Mouse (Mus musculus): ENCODE measurements around the gene Upb1. TPM values are rescaled to one million over a fixed set of nuclear protein-coding genes. Genes with fewer than 3 reads are reported as not detected.

Upb1 gene
- polyA plus RNA-seq, 1 experiment from 2014 or later = not detected

- ATAC-seq (replicated peaks; ENCODE audit: low FRiP score) = no peak
- no peak for DNase-seq (ENCODE audit: low spot score)
- peaks cover 4% of the 10 kb centered on the region for H3K4me1 ChIP-seq (replicated peaks; ENCODE audit: control insufficient read depth, insufficient read depth, low read length)
- H3K9me3 ChIP-seq (ENCODE audit: control insufficient read depth, low read length) = no peaks in the 10 kb centered on the region
- no peak overlapping the region for H3K4me3 ChIP-seq (ENCODE audit: low read depth, low read length)
- WGBS = 63% methylated on average over 27 of the region's 27 CpGs
- H3K27ac ChIP-seq (ENCODE audit: low read depth, low read length) = no peak overlapping the region
- no peak overlapping the region; the same call in 1 of the 2 replicates for H3K9ac ChIP-seq (ENCODE audit: low read length)
- H3K27me3 ChIP-seq (ENCODE audit: control insufficient read depth, insufficient read depth, low read length) = no peaks in the 10 kb centered on the region
- no peak overlapping the region for H3K4me2 ChIP-seq (ENCODE audit: low read depth, low read length, severe bottlenecking)
- H3K36me3 ChIP-seq (ENCODE audit: control insufficient read depth, insufficient read depth, low read length) = no peaks in the 10 kb centered on the region
Measured at GRCm38 (mm10) chr10:75412114-75413103, 11.5 kb downstream of the Upb1 start.

GRCm38 (mm10) chr10:75414925-75415324 lies 14.0 kb downstream of the Upb1 start:
- H3K27me3 ChIP-seq (ENCODE audit: control insufficient read depth, insufficient read depth, low read length) = no peaks in the 10 kb centered on the region
- H3K4me1 ChIP-seq (replicated peaks; ENCODE audit: control insufficient read depth, insufficient read depth, low read length) = peaks cover 4% of the 10 kb centered on the region
- no peak overlapping the region for H3K4me2 ChIP-seq (ENCODE audit: low read depth, low read length, severe bottlenecking)
- no peak for ATAC-seq (replicated peaks; ENCODE audit: low FRiP score)
- H3K36me3 ChIP-seq (ENCODE audit: control insufficient read depth, insufficient read depth, low read length) = no peaks in the 10 kb centered on the region
- 86% methylated on average over 7 of the region's 7 CpGs for WGBS
- H3K9me3 ChIP-seq (ENCODE audit: control insufficient read depth, low read length) = no peaks in the 10 kb centered on the region
- DNase-seq (ENCODE audit: low spot score) = no peak
- H3K9ac ChIP-seq (ENCODE audit: low read length) = no peak overlapping the region
- no peak overlapping the region for H3K4me3 ChIP-seq (ENCODE audit: low read depth, low read length)
- H3K27ac ChIP-seq (ENCODE audit: low read depth, low read length) = no peak overlapping the region

- Histone ChIP-seq H3K9me3 (ENCODE audit: control insufficient read depth, low read length) (no peaks in the 10 kb centered on the region), H3K4me3 (ENCODE audit: low read depth, low read length) (no peak overlapping the region), H3K27ac (ENCODE audit: low read depth, low read length) (no peak overlapping the region), H3K27me3 (ENCODE audit: control insufficient read depth, insufficient read depth, low read length) (no peaks in the 10 kb centered on the region), H3K4me2 (ENCODE audit: low read depth, low read length, severe bottlenecking) (no peak overlapping the region), H3K4me1 (replicated peaks; ENCODE audit: control insufficient read depth, insufficient read depth, low read length) (no peaks in the 10 kb centered on the region), H3K36me3 (ENCODE audit: control insufficient read depth, insufficient read depth, low read length) (no peaks in the 10 kb centered on the region), H3K9ac (ENCODE audit: low read length) (no peak overlapping the region)
- DNase-seq (ENCODE audit: low spot score) = no peak
- WGBS = 95% methylated on average over 8 of the region's 8 CpGs
- ATAC-seq (replicated peaks; ENCODE audit: low FRiP score) = no peak
Measured at GRCm38 (mm10) chr10:75417363-75418042, 16.6 kb downstream of the Upb1 start.

- WGBS = 64% methylated on average over 4 of the region's 4 CpGs
- no peak overlapping the region for H3K9ac ChIP-seq (ENCODE audit: low read length)
- no peak overlapping the region for H3K27ac ChIP-seq (ENCODE audit: low read depth, low read length)
- H3K36me3 ChIP-seq (ENCODE audit: control insufficient read depth, insufficient read depth, low read length) = no peaks in the 10 kb centered on the region
- H3K4me2 ChIP-seq (ENCODE audit: low read depth, low read length, severe bottlenecking) = no peak overlapping the region
- H3K27me3 ChIP-seq (ENCODE audit: control insufficient read depth, insufficient read depth, low read length) = no peaks in the 10 kb centered on the region
- ATAC-seq (replicated peaks; ENCODE audit: low FRiP score) (no peak), DNase-seq (ENCODE audit: low spot score) (no peak)
- H3K4me1 ChIP-seq (replicated peaks; ENCODE audit: control insufficient read depth, insufficient read depth, low read length) = no peaks in the 10 kb centered on the region
- no peak overlapping the region for H3K4me3 ChIP-seq (ENCODE audit: low read depth, low read length)
- no peaks in the 10 kb centered on the region for H3K9me3 ChIP-seq (ENCODE audit: control insufficient read depth, low read length)
Measured at GRCm38 (mm10) chr10:75418747-75419146, 17.8 kb downstream of the Upb1 start.

GRCm38 (mm10) chr10:75424498-75424901 lies 23.6 kb downstream of the Upb1 start:
- Histone ChIP-seq H3K4me3 (ENCODE audit: low read depth, low read length) (no peak overlapping the region), H3K36me3 (ENCODE audit: control insufficient read depth, insufficient read depth, low read length) (no peaks in the 10 kb centered on the region), H3K4me2 (ENCODE audit: low read depth, low read length, severe bottlenecking) (no peak overlapping the region), H3K4me1 (replicated peaks; ENCODE audit: control insufficient read depth, insufficient read depth, low read length) (no peaks in the 10 kb centered on the region), H3K27ac (ENCODE audit: low read depth, low read length) (no peak overlapping the region), H3K27me3 (ENCODE audit: control insufficient read depth, insufficient read depth, low read length) (no peaks in the 10 kb centered on the region), H3K9me3 (ENCODE audit: control insufficient read depth, low read length) (no peaks in the 10 kb centered on the region), H3K9ac (ENCODE audit: low read length) (no peak overlapping the region)
- ATAC-seq (replicated peaks; ENCODE audit: low FRiP score) (no peak), DNase-seq (ENCODE audit: low spot score) (no peak)
- WGBS = 92% methylated on average over 10 of the region's 10 CpGs

- Histone ChIP-seq H3K4me3 (ENCODE audit: low read depth, low read length) (no peak overlapping the region), H3K27me3 (ENCODE audit: control insufficient read depth, insufficient read depth, low read length) (no peaks in the 10 kb centered on the region), H3K27ac (ENCODE audit: low read depth, low read length) (no peak overlapping the region), H3K9ac (ENCODE audit: low read length) (no peak overlapping the region), H3K4me2 (ENCODE audit: low read depth, low read length, severe bottlenecking) (no peak overlapping the region), H3K9me3 (ENCODE audit: control insufficient read depth, low read length) (no peaks in the 10 kb centered on the region), H3K4me1 (replicated peaks; ENCODE audit: control insufficient read depth, insufficient read depth, low read length) (no peaks in the 10 kb centered on the region), H3K36me3 (ENCODE audit: control insufficient read depth, insufficient read depth, low read length) (no peaks in the 10 kb centered on the region)
- 85% methylated on average over 13 of the region's 13 CpGs for WGBS
- no peak for ATAC-seq (replicated peaks; ENCODE audit: low FRiP score)
- no peak for DNase-seq (ENCODE audit: low spot score)
Measured at GRCm38 (mm10) chr10:75428049-75429003, 27.4 kb downstream of the Upb1 start.

GRCm38 (mm10) chr10:75429004-75429380 lies 28.1 kb downstream of the Upb1 start:
- ATAC-seq (replicated peaks; ENCODE audit: low FRiP score) (no peak), DNase-seq (ENCODE audit: low spot score) (no peak)
- Histone ChIP-seq H3K36me3 (ENCODE audit: control insufficient read depth, insufficient read depth, low read length) (no peaks in the 10 kb centered on the region), H3K27ac (ENCODE audit: low read depth, low read length) (no peak overlapping the region), H3K4me2 (ENCODE audit: low read depth, low read length, severe bottlenecking) (no peak overlapping the region), H3K9me3 (ENCODE audit: control insufficient read depth, low read length) (no peaks in the 10 kb centered on the region), H3K27me3 (ENCODE audit: control insufficient read depth, insufficient read depth, low read length) (no peaks in the 10 kb centered on the region), H3K4me1 (replicated peaks; ENCODE audit: control insufficient read depth, insufficient read depth, low read length) (no peaks in the 10 kb centered on the region), H3K4me3 (ENCODE audit: low read depth, low read length) (no peak overlapping the region), H3K9ac (ENCODE audit: low read length) (no peak overlapping the region)
- 87% methylated on average over 6 of the region's 6 CpGs for WGBS

GRCm38 (mm10) chr10:75429522-75430146 lies 28.7 kb downstream of the Upb1 start:
- no peak overlapping the region for H3K9ac ChIP-seq (ENCODE audit: low read length)
- H3K27me3 ChIP-seq (ENCODE audit: control insufficient read depth, insufficient read depth, low read length) = no peaks in the 10 kb centered on the region
- no peaks in the 10 kb centered on the region for H3K36me3 ChIP-seq (ENCODE audit: control insufficient read depth, insufficient read depth, low read length)
- no peak overlapping the region for H3K4me2 ChIP-seq (ENCODE audit: low read depth, low read length, severe bottlenecking)
- no peaks in the 10 kb centered on the region for H3K4me1 ChIP-seq (replicated peaks; ENCODE audit: control insufficient read depth, insufficient read depth, low read length)
- 88% methylated on average over 7 of the region's 7 CpGs for WGBS
- ATAC-seq (replicated peaks; ENCODE audit: low FRiP score) (no peak), DNase-seq (ENCODE audit: low spot score) (no peak)
- no peak overlapping the region for H3K27ac ChIP-seq (ENCODE audit: low read depth, low read length)
- no peak overlapping the region for H3K4me3 ChIP-seq (ENCODE audit: low read depth, low read length)
- H3K9me3 ChIP-seq (ENCODE audit: control insufficient read depth, low read length) = no peaks in the 10 kb centered on the region

All from forebrain, embryonic 11.5 days (tissue).